Mouse (Mus musculus): ENCODE results near the gene Elavl3.

Gene Elavl3

DNA sequence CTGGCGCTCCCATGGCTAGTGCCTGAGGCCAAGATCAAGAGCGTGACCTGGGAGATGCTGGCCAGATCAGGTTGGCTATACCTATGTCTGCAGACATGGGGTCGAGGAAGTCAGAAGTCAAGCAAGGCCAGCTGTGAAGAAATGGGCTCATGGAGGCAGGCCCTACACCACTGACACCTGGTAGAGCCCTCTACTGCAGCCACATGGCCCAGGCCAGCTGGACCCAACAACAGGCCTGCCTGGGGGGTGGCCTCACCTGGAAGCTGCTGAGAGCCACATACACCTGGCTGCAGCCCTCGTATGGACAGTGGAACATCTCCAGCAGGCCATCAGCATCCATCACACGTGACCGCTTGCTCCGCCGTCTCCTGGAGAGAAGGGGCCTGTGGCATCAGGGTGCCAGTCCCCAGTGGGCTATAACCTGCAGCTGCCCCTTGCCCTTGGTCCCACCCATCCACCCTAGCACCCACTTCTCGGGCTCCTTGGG, 5.3 kb upstream of the Elavl3 start:
- no peak for DNase-seq

DNA sequence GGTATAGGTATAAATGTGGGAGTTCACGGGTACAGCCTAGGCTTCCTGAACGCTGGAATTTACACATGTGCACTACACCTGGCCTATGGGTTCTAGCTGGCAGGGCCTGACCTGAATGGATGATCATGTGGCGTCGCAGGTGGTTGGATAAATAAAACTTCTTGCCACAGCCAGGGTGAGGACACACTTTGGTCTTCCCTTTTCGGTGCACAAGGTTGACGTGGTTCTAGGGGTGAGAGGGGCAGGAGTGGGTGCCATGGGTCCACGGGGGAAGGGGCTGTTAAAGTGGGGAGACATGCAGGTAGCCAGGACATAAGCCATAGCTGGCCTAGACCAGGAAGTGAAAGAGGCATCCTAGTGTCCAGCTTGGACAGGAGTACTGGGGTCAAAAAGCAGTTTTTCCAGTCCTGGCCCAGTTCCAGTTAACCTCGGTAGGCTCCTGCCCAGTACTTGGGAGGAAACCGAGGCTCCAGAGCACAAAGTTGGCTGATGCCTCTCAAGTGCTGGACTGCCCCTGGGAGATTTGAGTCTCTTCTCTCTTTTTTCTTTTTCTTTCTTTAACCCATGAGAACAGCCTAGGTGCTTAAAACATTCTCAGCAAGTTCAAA, 4.6 kb upstream of the Elavl3 start:
- no peak for DNase-seq

DNA sequence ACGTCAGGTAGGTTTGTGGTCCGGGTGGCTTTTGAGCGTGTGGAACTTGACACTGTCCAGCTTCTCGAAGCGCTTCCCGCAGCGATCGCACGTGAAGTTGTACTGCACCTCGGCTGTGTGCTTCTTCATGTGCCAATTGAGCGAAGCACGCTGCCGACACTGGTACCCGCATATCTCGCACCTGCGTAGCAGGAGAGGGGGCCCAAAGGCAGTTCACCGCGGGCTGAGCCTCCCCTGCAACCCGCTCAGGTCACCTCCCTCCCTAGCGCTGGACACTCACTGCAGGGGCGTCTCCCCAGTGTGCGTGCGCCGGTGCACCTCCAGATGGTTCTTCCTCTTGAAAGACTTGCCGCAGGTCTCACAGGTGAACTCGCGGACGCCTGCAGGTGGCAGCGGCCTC, 3.9 kb upstream of the Elavl3 start:
- DNase-seq = no peak

DNA sequence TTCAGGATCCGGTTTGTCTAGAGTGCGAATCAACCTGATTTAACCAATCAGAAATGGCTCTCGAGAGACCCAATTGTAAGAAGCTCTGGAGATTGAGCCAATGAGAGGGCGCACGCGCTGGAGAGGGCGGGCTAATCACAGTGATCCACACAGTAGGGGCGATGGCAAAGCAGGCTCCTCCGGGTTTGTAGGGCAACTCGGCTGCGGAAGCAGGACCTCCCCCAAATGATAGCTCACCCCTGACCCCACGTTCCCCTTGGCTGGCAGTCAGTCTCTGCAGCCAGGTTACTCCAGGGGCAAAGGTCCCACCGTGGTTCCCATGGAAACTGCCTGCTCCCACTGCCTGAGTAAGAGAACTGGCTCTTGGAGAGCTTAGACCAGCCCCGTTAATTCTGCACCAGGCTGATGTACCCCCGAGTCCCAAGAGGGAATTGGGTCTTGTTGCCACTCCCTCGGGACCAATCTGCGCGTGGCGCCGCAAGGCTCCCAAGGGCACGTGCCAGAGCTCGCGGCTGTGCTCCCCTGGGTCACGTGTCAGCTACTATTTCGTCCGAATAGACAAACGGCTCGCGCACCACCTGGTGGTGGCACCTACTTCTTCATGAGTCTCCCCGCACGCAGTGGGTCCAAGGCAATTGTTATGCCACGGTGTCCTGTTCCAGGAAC, 2.7 kb upstream of the Elavl3 start:
- DNase-seq = peak; percentile 89

DNA sequence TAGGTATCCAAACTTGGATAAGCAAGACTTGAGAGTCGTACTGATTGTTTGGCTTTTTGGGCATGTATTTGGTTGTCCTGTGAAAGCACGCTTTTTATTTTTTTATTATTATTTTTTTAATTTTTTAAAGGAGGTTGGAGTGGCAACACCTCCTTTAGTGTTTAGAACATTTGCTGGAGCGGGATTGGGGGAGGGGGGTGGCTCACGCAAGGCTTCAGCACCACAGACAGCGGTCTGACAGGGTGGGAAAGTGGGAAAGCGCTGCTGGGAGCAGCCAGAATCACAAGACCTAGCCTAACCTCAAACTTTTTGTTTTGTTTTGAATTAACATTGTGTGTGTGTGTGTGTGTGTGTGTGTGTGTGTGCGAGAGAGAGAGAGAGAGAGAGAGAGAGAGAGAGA, 1.8 kb upstream of the Elavl3 start:
- no peak for DNase-seq

DNA sequence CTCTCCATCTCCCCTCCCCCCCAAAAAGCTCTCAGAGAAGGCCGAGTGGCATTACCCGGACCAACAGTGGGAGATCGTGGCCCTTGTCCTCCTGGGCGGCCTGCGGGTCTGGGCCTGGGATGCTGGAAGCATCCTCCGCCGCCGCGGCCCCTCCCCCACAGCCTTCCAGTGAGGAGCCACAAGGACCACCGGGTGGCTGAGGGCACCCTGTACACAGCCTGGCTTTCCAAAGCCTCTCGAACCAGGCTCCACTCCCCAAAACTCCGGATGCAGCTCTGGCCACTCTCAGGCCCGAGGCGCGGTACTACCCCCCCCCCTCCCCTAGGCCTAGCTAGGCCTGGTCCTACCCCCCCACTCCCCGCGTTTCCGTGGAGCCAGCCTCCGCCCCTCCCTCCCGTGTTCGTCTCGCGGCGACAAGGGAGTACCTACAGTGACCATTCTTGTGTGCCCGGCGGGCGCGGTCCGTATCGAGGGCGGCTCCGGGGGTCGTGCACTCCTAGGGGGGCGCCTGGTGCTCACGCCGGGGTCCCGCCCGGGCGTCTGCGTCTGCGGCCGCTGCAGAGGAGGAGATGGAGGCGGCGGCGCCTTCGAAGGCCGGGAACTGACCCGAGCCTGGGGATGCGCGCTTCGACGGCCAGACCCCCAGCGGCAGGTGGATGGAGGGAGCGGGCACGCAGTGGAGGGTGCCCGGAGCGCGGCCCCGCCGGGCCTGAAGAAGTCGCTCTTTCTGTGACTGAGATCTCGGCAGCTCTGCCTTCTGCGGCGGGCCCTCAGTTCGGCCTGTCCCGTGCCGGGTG, 464 bp downstream of the Elavl3 start:
- no peak for DNase-seq

DNA sequence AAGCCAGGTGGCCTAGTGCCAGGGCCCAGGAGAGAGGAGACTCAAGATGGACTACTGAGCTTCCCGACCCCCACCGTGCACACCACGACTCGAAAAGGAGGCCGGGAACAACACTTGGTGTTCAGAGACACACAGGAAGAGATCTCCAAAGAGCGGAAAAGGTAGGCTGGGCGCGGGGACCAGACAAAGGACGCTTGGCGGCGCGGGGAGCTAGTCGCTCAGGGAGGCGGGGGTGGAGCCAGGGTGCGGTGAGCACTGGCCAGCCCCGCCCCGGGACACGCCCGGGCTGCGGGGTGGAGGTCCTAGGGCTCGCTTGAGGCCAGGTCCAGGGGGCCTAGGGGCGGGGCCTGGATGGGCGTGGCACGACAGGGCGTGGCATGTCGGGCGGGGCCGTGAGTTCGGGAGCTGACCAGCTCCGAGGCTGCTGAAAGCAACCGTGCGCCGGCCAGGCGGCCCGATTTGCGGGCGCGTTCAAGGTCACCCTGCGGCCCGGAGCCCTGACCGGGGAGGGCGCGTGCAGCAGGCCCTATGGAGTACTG, 1.4 kb downstream of the Elavl3 start:
- peak; percentile 80 for DNase-seq

DNA sequence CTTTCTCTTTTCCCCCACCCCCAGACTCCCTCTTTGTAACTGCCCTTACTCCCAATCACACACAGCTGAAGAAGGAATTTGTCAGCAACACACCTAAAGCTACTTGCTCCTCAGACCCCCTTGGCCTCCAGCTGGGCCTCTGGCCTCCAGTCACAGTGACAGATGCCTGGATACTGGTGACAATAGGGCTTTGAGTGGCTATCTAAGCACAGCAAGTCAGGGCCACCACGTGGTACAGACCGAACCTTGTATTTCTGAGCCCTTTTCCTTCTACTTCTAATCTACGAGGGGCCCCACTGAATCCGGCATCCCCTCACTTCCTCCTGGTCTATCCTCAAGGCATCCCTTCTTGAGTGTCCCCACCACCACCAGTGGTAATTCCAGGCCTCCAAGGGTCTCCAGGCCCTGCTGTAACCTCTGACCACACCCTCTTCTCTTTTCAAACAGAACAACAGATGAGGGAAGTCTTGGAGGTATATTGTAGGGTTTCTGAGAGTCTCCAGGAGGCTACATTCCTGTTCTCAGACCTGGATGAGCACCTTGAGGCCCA, 2.0 kb downstream of the Elavl3 start:
- no peak for DNase-seq

DNA sequence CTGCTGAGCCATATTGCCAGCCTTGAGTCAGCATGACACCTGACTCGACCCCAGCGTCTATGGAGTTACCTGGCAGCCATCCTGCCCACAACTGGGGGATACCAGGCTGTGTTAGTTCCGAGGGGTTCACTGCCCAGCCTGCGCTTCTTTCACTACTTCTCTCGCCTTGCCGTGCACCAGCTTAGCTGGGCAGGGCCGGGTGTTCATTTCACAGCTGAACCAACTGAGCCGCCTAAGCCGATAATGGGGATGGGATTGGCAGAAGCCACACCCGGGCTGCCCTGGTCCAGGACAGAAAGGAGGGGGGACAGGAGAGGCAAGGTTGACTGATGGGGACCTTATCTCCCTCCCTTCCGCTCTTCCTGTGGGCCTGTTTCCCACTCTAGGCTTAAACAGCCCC, 2.5 kb downstream of the Elavl3 start:
- no peak for DNase-seq

DNA sequence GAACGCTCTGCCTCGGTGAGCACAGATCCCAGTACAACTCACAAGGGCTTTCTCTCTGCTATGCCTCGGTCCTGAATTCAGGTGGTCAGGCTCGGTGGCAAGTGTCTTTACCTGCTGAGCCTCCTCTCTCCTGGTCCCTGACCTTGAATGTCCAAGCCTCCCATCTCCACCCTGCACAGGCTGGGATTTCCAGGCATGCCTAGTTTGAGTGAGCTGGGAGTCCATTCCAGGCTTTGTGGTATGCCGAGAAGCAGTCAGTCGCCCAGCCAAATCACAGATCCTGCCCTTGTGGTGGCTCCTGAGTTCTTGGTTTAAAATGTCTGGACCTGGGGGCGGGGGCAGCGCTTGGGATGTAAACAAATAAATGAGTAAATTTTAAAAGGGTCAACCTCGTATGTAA, 4.5 kb downstream of the Elavl3 start:
- no peak for DNase-seq

DNA sequence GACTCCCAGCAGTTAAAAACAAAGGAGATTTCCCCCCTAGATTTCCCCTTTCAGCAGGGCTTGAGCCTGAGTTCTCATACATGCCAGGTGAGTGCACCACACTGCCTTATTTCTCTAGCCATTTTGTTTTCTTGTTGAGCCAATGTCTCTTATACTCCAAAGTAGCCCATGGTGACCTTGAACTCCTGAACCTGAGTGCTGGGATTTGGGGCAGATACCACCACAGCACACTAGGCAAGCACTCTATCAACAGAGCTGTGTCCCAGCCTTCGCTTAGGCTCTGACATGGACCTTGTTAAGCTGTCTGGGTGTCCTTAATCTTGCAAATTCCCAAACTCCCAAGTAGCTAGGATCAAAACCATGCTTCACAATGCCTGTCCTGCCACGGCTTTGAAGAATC, 10.0 kb downstream of the Elavl3 start:
- no peak for DNase-seq

DNA sequence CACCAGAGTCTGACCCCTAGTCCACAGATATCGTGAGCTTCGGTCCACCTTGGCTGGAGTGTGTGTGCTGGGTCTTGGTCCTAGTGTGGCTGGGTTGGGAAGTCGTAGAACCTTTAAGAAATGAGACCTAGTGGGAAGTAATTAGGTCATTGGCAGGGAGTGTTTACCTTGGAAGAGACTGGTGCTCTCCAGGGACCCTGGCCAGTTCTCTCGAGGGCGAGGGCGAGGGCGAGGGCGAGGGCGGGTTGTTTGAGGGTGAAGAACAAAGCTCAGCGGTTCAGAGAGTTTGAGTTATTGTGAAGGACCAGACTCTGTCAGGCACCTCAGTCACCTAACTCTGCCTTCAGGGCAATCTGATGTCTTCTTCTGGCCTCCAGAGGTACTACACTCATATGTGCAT, 14.0 kb downstream of the Elavl3 start:
- no peak for DNase-seq

DNA sequence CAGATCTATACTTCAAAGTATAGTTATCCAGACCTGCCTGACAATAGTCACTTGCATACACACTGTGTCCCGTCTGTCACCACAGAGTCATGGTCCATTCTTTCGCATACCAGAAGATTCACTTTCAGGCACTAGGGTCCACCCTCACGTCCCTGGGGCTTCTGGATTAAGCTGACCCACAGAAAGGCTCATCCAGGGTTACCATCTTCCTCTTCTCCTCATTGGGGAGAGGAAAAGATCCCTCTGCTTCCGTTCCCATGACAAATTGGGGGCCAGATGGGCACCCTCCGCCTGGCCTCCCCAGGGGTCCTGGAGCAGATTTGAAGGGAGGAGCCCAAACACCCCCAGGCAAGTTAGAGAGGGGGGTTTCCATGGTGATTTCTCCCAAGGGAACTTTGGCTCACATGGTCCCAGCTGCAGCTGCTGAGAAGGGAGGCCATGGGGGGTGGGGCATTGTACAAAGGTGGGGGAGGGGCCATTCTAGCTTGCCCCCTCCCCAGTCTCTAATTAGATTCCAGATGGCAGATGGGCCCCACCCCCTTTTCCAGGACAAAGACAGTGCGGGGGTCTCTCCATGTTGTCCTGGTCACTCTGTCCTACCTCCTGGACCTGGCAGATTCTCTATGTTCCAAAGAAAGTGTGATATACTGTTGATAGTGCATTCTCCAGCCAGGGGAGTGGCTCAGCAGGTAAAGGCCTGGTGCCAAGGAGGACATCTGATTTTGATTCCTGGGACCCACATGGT, 16.4 kb downstream of the Elavl3 start:
- DNase-seq = no peak

DNA sequence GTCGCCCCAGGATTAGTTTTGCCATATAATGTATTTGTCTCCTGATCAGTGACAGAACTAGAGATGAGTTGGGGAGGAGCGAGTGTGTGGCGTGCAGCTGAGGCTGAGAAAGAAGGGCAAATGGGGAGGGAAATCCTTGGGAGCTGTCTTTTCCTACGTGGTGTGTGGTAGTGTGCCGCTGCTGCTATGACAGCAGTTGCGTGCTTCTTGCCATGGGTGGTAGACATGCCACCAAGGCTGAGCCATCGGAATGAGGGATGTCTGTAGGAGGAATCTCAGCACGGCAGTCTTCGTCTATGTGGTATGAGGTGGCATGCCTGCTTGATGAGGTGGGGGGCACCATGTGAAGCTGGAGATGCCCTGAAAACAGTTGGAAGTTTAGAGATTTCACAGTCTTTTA, 21.4 kb downstream of the Elavl3 start:
- DNase-seq = no peak

DNA sequence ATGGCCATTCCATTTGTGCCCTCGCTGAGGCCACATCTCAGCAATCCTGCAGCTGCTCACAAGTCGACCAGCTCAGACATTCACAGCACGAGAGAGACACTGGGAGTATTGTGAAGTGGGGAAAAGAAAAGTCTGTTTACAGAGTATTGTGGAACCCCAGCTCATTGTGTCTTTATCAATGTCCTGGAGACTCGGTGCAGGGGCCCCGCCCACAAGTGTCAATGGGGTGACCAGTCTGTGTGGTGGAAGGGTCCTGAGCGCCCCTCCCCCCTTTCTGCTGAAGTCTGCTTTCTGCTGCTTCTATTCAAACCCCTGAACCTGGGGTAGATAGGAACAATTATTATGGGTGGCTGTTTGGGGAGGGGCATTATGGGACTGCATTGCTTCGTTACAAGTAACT, 23.4 kb downstream of the Elavl3 start:
- no peak for DNase-seq

DNA sequence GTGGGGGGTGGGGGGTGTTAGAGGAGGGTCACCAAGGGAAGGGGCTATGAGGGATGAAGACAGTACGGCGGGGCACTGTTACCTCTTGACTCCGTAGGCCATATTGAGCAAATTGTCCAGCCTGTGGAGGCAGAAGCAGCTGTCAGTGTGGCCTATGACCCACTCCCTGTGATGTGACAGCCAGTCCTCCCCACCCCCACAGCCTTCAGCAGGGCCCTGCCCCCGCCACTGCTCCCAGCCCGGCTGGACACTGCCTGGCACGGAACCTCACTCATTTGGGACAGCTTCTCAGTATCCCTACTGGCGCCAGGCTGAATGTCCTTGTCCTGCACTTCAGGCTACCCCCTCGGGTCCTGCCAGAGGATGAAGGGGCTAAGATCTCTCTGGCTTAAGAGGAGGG, 27.2 kb downstream of the Elavl3 start:
- DNase-seq = peak; percentile 85

DNA sequence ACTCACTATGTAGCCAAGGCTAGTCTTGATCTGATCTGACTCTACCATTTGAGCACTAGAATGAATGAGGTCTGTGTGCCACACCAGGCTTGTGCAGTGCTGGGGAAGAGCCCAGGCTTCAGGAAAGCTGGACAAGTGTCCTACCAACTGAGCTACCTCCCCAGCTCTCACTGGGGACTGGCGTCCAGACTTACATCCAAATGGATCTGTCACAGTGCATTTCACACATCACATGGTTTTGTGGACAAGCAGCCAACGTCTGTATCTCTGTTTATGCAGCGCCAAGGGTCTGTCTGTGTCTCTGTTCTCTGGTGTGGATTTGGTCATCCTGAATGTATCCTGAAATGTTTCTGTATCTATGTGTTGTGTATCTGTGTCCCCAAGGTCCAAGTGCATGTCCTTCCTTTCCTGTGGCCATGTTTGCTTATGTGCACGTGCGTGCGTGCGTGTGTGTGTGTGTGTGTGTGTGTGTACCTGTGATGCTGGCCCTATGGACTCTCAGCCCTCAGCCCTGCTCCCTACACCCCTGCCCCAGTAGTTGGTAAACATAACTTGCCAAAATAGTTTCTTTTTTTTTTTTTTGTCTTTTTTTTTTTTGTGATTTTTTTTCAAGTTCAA, 34.5 kb downstream of the Elavl3 start:
- DNase-seq = no peak

DNA sequence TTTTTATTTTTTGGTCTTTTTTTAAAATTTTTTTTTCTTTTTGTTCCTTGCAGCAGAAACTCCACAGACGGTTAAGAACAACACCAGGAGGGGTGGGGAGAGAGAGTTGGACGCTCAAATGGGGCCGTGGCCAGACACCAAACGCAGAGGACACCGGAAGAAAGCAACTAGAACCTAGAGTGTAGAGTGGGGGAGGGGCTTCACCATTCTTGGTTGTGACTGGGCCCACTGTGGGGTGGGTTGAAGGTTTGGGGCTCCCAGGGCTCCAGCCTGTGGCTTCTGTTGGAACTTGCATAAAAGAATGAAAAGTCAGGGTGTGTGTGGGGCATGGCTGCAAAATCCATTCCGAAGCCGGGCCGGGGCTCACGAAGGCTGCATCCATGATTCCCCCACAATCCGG, 35.6 kb downstream of the Elavl3 start:
- no peak for DNase-seq

DNA sequence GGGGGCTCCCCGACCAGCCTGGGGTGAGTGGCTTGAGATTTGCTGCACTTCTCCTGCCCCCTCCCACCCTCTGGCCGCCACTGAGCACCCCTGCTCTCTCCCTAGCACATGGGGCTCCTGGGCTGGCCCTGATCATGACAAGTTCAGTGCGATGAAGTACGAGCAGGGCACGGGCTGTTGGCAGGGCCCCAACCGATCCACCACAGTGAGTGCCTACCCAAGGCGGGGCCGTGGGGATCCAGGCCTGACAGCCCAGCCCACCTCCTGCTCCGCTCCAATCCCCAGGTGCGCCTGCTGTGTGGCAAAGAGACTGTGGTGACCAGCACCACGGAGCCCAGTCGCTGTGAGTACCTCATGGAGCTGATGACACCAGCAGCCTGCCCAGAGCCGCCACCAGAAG, 39.1 kb downstream of the Elavl3 start:
- no peak for DNase-seq

DNA sequence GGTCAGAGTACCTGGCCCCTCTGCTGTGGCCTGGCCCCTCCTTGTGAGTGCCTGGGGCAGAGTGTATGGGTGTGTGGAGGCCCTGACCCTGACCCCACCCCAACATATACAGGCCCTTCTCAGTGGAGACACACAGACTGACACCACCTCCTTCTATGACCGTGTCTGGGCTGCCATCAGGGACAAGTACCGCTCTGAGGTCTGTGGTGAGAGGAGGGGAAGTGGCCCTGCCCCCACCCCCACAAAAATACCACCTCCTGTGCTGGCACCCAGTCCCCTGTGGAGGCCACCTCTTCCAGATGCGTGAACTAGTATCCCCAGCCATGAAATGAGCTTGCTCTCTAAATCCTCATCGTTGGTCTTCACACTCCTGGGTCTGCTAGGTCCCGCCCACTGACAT, 40.8 kb downstream of the Elavl3 start:
- no peak for DNase-seq

DNA sequence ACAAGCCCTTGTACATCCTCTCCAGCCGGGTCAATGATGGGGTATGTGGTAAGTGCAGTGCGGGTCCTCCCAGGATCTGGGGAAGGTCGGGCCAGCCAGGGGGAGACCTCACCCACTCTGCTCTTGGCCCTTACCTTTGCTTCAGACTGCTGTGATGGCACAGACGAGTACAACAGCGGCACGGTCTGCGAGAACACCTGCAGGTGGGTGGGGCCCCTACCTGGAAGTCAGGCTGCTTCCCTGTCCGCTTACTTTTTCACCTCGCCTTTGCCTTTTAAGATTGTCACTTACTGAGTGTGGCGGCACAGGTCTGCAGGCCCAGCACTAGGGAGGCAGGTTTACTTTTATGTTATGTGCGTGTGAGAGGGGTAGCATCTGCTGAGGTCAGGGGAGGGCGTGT, 47.3 kb downstream of the Elavl3 start:
- no peak for DNase-seq

DNA sequence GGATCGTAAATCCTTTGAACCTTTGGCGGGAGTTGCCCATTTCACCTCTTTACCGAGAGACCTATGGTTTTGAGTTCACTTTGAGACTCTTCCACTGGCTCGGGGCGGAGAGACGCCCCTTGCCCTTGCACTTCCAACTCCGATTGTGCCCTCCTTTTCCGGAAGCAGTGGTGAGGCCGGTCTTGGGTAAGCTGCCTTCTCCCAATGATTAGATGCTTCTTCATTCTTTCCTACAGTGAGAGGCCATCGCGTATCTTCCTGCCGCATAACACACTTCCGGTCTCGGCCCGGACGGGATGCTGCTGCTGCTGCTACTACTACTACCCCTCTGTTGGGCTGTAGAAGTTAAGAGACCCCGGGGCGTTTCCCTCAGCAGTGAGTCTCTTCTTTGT, 48.7 kb downstream of the Elavl3 start:
- peak; percentile 73 for DNase-seq

All from layer of hippocampus, adult 9-11 months (tissue).